Mouse (Mus musculus): ENCODE results near the gene Inhbc. TPM values are rescaled to one million over a fixed set of nuclear protein-coding genes. Genes with fewer than 3 reads are reported as not detected.

Gene Inhbc
- not detected in 2 replicates for polyA plus RNA-seq (2014; fragmentation: Nextera tagmentation; extraction: Ambion mirVana)

DNA sequence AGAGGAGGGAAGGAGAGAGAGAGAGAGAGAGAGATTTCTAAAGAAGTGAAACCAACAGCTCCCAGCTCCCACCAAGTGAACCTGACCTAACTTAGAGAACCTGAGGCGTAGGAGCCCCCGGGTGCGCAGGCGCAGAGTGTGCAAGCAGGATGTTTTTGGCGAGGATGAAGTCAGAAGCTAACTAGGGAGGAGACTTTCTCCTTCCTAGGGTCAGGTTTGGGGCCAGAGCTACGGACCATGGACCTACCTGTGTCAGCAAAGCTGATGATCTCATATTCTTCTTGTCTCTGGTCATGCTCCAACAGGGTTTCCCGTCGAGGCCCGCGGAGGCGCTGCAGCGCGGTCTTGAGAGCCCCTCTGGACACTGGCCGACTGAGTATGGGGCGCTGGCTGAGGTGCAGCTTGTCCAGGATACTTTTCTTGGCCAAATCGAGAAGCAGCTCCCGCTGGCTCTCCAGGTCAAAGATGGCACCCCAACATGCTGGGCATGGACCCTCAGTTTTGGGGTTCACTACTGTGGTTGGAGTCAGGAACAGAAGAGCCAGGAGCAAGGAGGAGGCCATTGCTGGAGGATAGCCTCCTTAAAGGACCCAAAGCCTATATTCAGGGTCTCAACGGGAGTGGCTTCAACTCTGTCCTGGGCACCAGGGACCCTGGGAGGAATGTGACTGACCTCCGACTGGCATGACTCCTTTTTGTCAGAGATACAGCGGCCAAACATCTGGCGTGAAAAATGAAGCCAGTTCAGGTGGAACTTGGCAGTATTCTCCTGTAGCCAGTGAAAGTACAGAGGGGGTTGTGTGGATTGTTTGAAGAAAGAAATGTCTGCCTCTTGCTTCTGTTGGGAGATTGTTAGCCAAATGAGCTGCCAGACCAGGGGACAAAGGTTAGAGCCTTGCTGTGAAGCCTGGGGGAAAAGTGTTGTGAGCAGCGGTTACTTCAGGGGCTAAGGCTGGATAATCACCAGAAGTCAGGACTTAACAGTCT, at the start of gene Inhbc:
TSS of gene Inhbc (minus strand) at position 598 of the 987 bp plus-strand sequence.
- no peaks in the 10 kb centered on the region for H3K4me1 ChIP-seq (ENCODE audit: control insufficient read depth, insufficient read depth, low read length)
- H3K9ac ChIP-seq (ENCODE audit: low read length) = no peak within 1 kb of the TSS
- no peak within 1 kb of the TSS for H3K4me3 ChIP-seq (ENCODE audit: low read depth, low read length)
- H3K9me3 ChIP-seq (ENCODE audit: control insufficient read depth, low read length) = no peaks in the 10 kb centered on the region
- DNase-seq (ENCODE audit: low spot score) (no peak), ATAC-seq (ENCODE audit: insufficient read depth, low FRiP score, low TSS enrichment) (no peak)
- H3K4me2 ChIP-seq (ENCODE audit: low read depth) = no peak within 1 kb of the TSS
- no peaks in the 10 kb centered on the region for H3K27me3 ChIP-seq (ENCODE audit: control insufficient read depth, insufficient read depth, low read length)
- no peaks in the 10 kb centered on the region for H3K36me3 ChIP-seq (ENCODE audit: control insufficient read depth, insufficient read depth, low read length)
- H3K27ac ChIP-seq (ENCODE audit: low read depth, low read length) = no peak within 1 kb of the TSS
- 77% methylated on average over 22 of the region's 22 CpGs for WGBS

DNA sequence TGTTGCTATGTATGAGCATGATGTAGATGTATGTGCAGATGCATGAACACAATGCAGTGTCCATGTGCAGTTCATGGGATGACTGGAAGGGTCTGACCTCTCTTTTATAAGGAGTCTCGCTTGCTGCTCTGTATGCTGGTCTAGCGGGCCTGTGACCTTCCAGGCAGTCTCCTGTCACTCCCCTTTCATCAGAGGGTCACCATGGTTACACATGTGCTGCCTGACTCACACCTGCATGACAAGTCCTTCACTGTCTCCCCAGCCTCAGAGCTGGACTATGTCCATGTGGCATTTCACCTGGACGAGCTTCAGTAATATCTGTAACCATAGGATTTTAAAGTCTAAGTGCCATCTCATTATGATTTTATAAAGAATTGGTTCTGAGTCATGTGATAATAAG, 43.9 kb upstream of the Inhbc start:
- Histone ChIP-seq H3K27ac (ENCODE audit: low read depth, low read length) (no peak overlapping the region), H3K27me3 (ENCODE audit: control insufficient read depth, insufficient read depth, low read length) (no peaks in the 10 kb centered on the region)

DNA sequence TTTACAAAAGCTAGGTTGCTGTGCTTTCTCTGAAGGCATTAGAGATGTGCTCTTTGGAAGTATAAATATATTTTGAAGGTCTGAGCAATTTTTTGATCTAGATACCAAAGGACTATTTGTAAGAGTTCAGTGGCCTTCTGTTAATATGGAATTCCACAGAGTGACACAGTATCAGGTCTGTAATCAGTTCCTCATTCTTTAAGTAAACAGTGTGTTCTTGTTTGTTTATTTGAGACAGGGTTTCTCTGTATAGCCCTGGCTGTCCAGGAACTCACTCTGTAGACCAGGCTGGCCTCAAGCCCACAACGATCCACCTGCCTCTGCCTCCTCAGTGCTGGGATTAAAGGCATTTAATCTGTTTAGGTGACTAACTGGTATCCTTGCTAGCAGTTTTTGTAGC, 43.4 kb upstream of the Inhbc start:
- no peaks in the 10 kb centered on the region for H3K4me1 ChIP-seq (ENCODE audit: control insufficient read depth, insufficient read depth, low read length)
- H3K9ac ChIP-seq (ENCODE audit: low read length) = no peak overlapping the region
- DNase-seq (ENCODE audit: low spot score) (no peak), ATAC-seq (ENCODE audit: insufficient read depth, low FRiP score, low TSS enrichment) (no peak)
- 89% methylated on average over 1 of the region's 1 CpGs for WGBS
- H3K27me3 ChIP-seq (ENCODE audit: control insufficient read depth, insufficient read depth, low read length) = no peaks in the 10 kb centered on the region
- H3K9me3 ChIP-seq (ENCODE audit: control insufficient read depth, low read length) = no peaks in the 10 kb centered on the region
- H3K4me3 ChIP-seq (ENCODE audit: low read depth, low read length) = no peak overlapping the region
- no peak overlapping the region for H3K4me2 ChIP-seq (ENCODE audit: low read depth)
- H3K36me3 ChIP-seq (ENCODE audit: control insufficient read depth, insufficient read depth, low read length) = no peaks in the 10 kb centered on the region
- no peak overlapping the region for H3K27ac ChIP-seq (ENCODE audit: low read depth, low read length)

More for the DNA sequence above, 43.9 kb upstream of the Inhbc start:
- no peak overlapping the region for H3K9ac ChIP-seq (ENCODE audit: low read length)
- H3K36me3 ChIP-seq (ENCODE audit: control insufficient read depth, insufficient read depth, low read length) = no peaks in the 10 kb centered on the region
- H3K4me2 ChIP-seq (ENCODE audit: low read depth) = no peak overlapping the region
- no peak overlapping the region for H3K4me3 ChIP-seq (ENCODE audit: low read depth, low read length)
- DNase-seq (ENCODE audit: low spot score) (no peak), ATAC-seq (ENCODE audit: insufficient read depth, low FRiP score, low TSS enrichment) (no peak)
- 78% methylated on average over 3 of the region's 3 CpGs for WGBS
- no peaks in the 10 kb centered on the region for H3K9me3 ChIP-seq (ENCODE audit: control insufficient read depth, low read length)
- H3K4me1 ChIP-seq (ENCODE audit: control insufficient read depth, insufficient read depth, low read length) = no peaks in the 10 kb centered on the region

DNA sequence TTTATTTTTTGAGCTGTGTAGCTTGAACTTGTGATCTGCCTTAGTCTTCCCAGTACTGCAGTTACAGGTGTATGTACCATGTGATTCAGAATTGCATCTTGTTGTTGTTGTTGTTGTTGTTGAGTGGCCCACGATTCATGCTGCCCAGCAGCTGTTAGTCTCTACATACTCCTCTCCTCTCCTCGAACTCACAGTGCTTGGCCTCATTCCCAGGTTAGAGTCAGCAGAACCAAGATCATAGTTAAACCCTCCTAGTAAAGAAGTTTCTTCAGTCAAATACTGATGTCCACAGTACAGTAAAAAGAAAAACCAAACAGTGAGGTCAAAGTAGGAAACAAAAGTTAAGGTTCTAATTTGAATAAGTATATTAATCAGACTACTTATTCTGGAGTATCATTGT, 42.5 kb upstream of the Inhbc start:
- Histone ChIP-seq H3K27me3 (ENCODE audit: control insufficient read depth, insufficient read depth, low read length) (no peaks in the 10 kb centered on the region), H3K4me1 (ENCODE audit: control insufficient read depth, insufficient read depth, low read length) (no peaks in the 10 kb centered on the region), H3K9me3 (ENCODE audit: control insufficient read depth, low read length) (no peaks in the 10 kb centered on the region), H3K27ac (ENCODE audit: low read depth, low read length) (no peak overlapping the region), H3K4me2 (ENCODE audit: low read depth) (no peak overlapping the region), H3K36me3 (ENCODE audit: control insufficient read depth, insufficient read depth, low read length) (no peaks in the 10 kb centered on the region), H3K9ac (ENCODE audit: low read length) (no peak overlapping the region), H3K4me3 (ENCODE audit: low read depth, low read length) (no peak overlapping the region)
- ATAC-seq (ENCODE audit: insufficient read depth, low FRiP score, low TSS enrichment) = no peak
- DNase-seq (ENCODE audit: low spot score) = no peak
- 83% methylated on average over 2 of the region's 2 CpGs for WGBS

DNA sequence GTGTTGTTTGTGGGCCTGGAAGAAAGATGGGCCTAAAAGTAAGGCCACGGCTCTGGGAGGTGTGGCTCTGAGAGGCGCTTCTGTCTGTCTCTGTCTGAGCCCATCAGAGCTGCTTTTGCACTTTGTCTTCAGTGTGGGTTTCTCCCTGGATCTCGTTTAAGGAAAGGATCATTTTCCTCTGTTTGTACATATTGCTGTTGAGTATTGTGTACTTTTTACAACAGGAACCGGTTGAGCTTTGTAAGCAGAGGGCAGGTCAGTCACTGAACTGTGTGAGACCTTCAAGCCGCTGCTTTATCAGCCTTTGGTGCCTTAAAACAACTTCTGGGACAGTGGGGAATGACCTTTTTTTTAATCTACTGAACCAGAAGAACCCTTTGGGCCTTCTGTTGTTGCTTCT, 41.9 kb upstream of the Inhbc start:
- no peaks in the 10 kb centered on the region for H3K27me3 ChIP-seq (ENCODE audit: control insufficient read depth, insufficient read depth, low read length)

DNA sequence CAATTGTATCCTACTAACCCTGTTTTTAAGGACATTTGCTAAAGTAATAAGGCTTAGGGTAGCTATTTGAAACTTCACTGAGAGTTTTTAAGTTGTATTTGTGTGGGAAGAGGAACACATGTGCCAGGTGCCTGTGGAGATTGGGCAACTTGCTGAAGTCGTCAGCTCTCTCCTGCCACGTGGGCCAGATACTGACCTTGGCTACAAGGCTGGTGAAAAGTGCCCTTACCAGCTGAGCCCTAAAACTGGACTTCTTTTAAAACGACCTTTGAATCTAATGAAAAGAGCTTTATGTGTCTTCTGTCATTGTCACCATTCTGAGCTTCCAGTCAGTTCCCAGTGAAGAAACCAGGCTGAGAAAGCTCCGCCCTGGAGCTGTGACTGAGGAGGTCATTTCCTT, 37.2 kb upstream of the Inhbc start:
- no peak for ATAC-seq (ENCODE audit: insufficient read depth, low FRiP score, low TSS enrichment)
- Histone ChIP-seq H3K4me1 (ENCODE audit: control insufficient read depth, insufficient read depth, low read length) (no peaks in the 10 kb centered on the region), H3K27me3 (ENCODE audit: control insufficient read depth, insufficient read depth, low read length) (no peaks in the 10 kb centered on the region), H3K4me2 (ENCODE audit: low read depth) (no peak overlapping the region), H3K9me3 (ENCODE audit: control insufficient read depth, low read length) (no peaks in the 10 kb centered on the region), H3K27ac (ENCODE audit: low read depth, low read length) (no peak overlapping the region), H3K36me3 (ENCODE audit: control insufficient read depth, insufficient read depth, low read length) (no peaks in the 10 kb centered on the region), H3K4me3 (ENCODE audit: low read depth, low read length) (no peak overlapping the region), H3K9ac (ENCODE audit: low read length) (no peak overlapping the region)
- DNase-seq (ENCODE audit: low spot score) = no peak
- 56% methylated on average over 4 of the region's 4 CpGs for WGBS

More for the DNA sequence above, 41.9 kb upstream of the Inhbc start:
- H3K9me3 ChIP-seq (ENCODE audit: control insufficient read depth, low read length) = no peaks in the 10 kb centered on the region
- no peak overlapping the region for H3K9ac ChIP-seq (ENCODE audit: low read length)
- no peak overlapping the region for H3K4me2 ChIP-seq (ENCODE audit: low read depth)
- no peaks in the 10 kb centered on the region for H3K36me3 ChIP-seq (ENCODE audit: control insufficient read depth, insufficient read depth, low read length)
- no peak for ATAC-seq (ENCODE audit: insufficient read depth, low FRiP score, low TSS enrichment)
- 29% methylated on average over 5 of the region's 5 CpGs for WGBS
- no peaks in the 10 kb centered on the region for H3K4me1 ChIP-seq (ENCODE audit: control insufficient read depth, insufficient read depth, low read length)
- H3K27ac ChIP-seq (ENCODE audit: low read depth, low read length) = no peak overlapping the region
- no peak overlapping the region for H3K4me3 ChIP-seq (ENCODE audit: low read depth, low read length)
- no peak for DNase-seq (ENCODE audit: low spot score)

DNA sequence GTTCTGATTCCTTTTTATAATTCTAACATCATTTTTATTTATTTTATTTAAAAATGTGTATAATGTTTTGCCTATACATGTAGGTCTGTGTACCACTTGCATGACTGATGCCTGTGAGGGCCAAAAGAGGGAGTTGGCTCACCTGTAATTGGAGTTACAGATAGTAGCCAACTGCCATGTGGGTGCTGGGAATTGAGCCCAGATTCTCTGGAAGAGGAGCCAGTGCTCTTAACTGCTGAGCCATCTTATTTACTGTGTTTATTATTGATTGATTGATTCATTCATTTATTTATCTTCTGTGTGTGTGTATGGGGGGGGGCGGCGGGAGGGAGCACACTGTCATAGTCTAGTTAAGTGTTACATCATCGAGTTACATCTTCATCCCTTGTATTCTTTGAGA, 34.5 kb upstream of the Inhbc start:
- no peaks in the 10 kb centered on the region for H3K27me3 ChIP-seq (ENCODE audit: control insufficient read depth, insufficient read depth, low read length)
- H3K9me3 ChIP-seq (ENCODE audit: control insufficient read depth, low read length) = no peaks in the 10 kb centered on the region
- no peak overlapping the region for H3K4me2 ChIP-seq (ENCODE audit: low read depth)
- H3K9ac ChIP-seq (ENCODE audit: low read length) = no peak overlapping the region
- H3K27ac ChIP-seq (ENCODE audit: low read depth, low read length) = no peak overlapping the region
- ATAC-seq (ENCODE audit: insufficient read depth, low FRiP score, low TSS enrichment) (no peak), DNase-seq (ENCODE audit: low spot score) (no peak)
- H3K4me3 ChIP-seq (ENCODE audit: low read depth, low read length) = no peak overlapping the region
- no peaks in the 10 kb centered on the region for H3K4me1 ChIP-seq (ENCODE audit: control insufficient read depth, insufficient read depth, low read length)
- H3K36me3 ChIP-seq (ENCODE audit: control insufficient read depth, insufficient read depth, low read length) = no peaks in the 10 kb centered on the region; the same call in none of the 2 replicates
- WGBS = 97% methylated on average over 3 of the region's 3 CpGs

DNA sequence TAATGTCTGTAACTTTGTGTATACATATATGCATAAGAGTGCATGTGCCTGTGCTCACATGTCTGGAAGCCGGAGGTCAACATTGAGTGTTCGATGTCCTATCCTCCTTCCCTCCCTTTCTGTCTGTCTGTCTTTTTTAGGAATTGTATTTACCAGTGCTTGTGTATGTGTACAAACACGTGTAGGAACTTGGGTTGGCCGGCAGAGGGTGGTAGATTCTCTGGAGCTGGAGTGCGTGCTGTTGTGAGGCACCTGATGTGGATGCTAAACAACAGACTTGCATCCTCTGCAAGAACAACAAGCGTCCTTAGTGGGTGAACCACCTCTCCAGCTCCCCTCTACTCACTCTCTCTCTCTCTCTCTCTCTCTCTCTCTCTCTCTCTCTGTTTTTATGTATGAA, 21.5 kb upstream of the Inhbc start:
- ATAC-seq (ENCODE audit: insufficient read depth, low FRiP score, low TSS enrichment) (no peak), DNase-seq (ENCODE audit: low spot score) (no peak)
- no peaks in the 10 kb centered on the region for H3K9me3 ChIP-seq (ENCODE audit: control insufficient read depth, low read length)
- no peak overlapping the region for H3K27ac ChIP-seq (ENCODE audit: low read depth, low read length)
- H3K4me1 ChIP-seq (ENCODE audit: control insufficient read depth, insufficient read depth, low read length) = no peaks in the 10 kb centered on the region
- no peaks in the 10 kb centered on the region for H3K27me3 ChIP-seq (ENCODE audit: control insufficient read depth, insufficient read depth, low read length)
- no peak overlapping the region for H3K4me3 ChIP-seq (ENCODE audit: low read depth, low read length)
- H3K36me3 ChIP-seq (ENCODE audit: control insufficient read depth, insufficient read depth, low read length) = no peaks in the 10 kb centered on the region; the same call in 1 of the 2 replicates
- no peak overlapping the region for H3K9ac ChIP-seq (ENCODE audit: low read length)
- 79% methylated on average over 6 of the region's 6 CpGs for WGBS
- no peak overlapping the region for H3K4me2 ChIP-seq (ENCODE audit: low read depth)

DNA sequence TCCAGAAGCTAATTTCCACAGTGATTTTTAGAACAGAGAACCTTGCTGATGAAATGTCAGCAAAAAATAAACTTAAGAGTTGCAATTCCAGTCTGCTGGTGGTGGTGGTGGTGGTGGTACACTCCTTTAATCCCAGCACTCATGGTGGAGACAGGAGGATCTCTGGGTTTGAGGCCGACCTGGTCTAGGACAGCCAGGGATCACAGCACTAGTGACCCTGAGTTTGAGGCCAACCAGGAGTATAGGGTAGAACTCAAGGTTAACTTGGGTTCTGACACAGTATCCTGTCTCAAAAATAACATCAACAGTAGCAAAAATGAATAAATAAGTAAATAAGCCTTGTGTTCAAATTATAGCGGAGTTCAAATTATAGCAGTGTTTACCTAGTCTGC, 11.5 kb upstream of the Inhbc start:
- peaks cover 5% of the 10 kb centered on the region; the same call in 1 of the 2 replicates for H3K4me1 ChIP-seq (ENCODE audit: control insufficient read depth, insufficient read depth, low read length)
- no peaks in the 10 kb centered on the region for H3K36me3 ChIP-seq (ENCODE audit: control insufficient read depth, insufficient read depth, low read length)
- H3K9ac ChIP-seq (ENCODE audit: low read length) = peak overlapping the region; percentile 85
- peak overlapping the region; percentile 68 for H3K4me2 ChIP-seq (ENCODE audit: low read depth)
- no peaks in the 10 kb centered on the region for H3K9me3 ChIP-seq (ENCODE audit: control insufficient read depth, low read length)
- peak overlapping the region; percentile 78; the same call in 1 of the 2 replicates for H3K4me3 ChIP-seq (ENCODE audit: low read depth, low read length)
- DNase-seq (ENCODE audit: low spot score) (no peak), ATAC-seq (ENCODE audit: insufficient read depth, low FRiP score, low TSS enrichment) (no peak)
- 65% methylated on average over 2 of the region's 2 CpGs for WGBS
- H3K27ac ChIP-seq (ENCODE audit: low read depth, low read length) = peak overlapping the region; percentile 97; the same call in 1 of the 2 replicates
- no peaks in the 10 kb centered on the region for H3K27me3 ChIP-seq (ENCODE audit: control insufficient read depth, insufficient read depth, low read length)

All from neural tube, embryonic 11.5 days (tissue).